Mouse (Mus musculus) CH12.LX (cell line): ENCODE data around the gene E330017A01Rik.

Experiments
- CHD2 ChIP-seq: IDR thresholded peaks from 2 replicates; pipeline ENCODE4 v1.6.1; 2011; ENCODE audit warnings: low read length, improper control_type of control experiment
- CTCF ChIP-seq, 2 experiments: IDR thresholded peaks in 1 of 2; conservative IDR thresholded peaks in 1 of 2; 2 replicates each; pipeline ENCODE4 v1.5.1; 2011 to 2012; ENCODE audit warnings: low read depth in 2 of 2, low read length in 2 of 2, improper control_type of control experiment in 1 of 2, inconsistent platforms in 1 of 2, mild to moderate bottlenecking in 1 of 2, moderate library complexity in 1 of 2
- EP300 ChIP-seq: IDR thresholded peaks from 2 replicates; pipeline ENCODE4 v1.6.1; 2011; ENCODE audit warnings: low read length, improper control_type of control experiment
- MAFK ChIP-seq: IDR thresholded peaks from 2 replicates; pipeline ENCODE4 v1.6.1; 2011; ENCODE audit warnings: low read length, improper control_type of control experiment; ENCODE audit not compliant: insufficient replicate concordance
- MEF2A ChIP-seq: IDR thresholded peaks from 2 replicates; pipeline ENCODE4 v1.6.1; 2014; ENCODE audit warnings: low read depth, mild to moderate bottlenecking, inconsistent platforms, low read length, improper control_type of control experiment, borderline replicate concordance
- SIN3A ChIP-seq: IDR thresholded peaks from 2 replicates; pipeline ENCODE4 v1.6.1; 2012; ENCODE audit warnings: low read length, improper control_type of control experiment, inconsistent platforms

DNA sequence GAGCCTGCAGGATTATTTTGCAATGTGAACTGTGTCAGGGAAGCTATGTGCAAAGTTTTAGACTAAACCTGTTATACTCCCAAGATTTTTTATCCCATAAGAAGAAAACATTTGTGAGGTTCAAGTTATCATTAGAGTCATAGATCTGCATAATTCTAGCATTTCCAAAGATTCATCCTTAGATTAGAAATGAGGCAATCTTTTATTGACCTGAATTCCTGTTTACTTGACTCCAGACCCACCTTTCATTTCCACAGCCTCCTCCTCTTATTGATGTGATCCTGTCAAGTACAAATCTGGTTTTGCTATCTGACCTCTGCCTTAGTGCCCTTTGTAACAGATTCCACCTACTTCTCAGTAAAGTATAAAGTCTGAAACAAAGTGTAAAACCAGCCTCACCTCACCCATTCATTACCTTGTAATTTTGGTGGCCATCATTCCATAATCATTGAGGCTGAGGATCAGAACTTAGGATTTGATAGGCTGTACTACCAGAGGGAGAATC is 23.8 kb upstream of the E330017A01Rik start:
- no peak for TF ChIP-seq MAFK
- TF ChIP-seq EP300, result no peak
- TF ChIP-seq SIN3A, result no peak
- no peak for TF ChIP-seq CTCF (conservative IDR thresholded peaks at IDR 0.05 in 1 of 2, IDR thresholded peaks at IDR 0.05 in 1 of 2; ENCODE audit: low read depth in 2 of 2, low read length in 2 of 2)
- TF ChIP-seq MEF2A, result no peak
- no peak for TF ChIP-seq CHD2
